Mouse (Mus musculus) adrenal gland, adult (tissue): ENCODE measurements around the gene Ces1d.
"Not testable (repeated sequence)": the region's sequence is repeated elsewhere in the genome, so short reads cannot be mapped to it uniquely, and the experiment has no call there.

Experiments
- DNase-seq, 2 experiments: peaks; one replicate each; pipeline ENCODE4 v3.0.0; 2022 to 2023; ENCODE audit warnings: low spot score in 1 of 2; ENCODE audit not compliant: inconsistent age in 2 of 2

The Ces1d gene

DNA sequence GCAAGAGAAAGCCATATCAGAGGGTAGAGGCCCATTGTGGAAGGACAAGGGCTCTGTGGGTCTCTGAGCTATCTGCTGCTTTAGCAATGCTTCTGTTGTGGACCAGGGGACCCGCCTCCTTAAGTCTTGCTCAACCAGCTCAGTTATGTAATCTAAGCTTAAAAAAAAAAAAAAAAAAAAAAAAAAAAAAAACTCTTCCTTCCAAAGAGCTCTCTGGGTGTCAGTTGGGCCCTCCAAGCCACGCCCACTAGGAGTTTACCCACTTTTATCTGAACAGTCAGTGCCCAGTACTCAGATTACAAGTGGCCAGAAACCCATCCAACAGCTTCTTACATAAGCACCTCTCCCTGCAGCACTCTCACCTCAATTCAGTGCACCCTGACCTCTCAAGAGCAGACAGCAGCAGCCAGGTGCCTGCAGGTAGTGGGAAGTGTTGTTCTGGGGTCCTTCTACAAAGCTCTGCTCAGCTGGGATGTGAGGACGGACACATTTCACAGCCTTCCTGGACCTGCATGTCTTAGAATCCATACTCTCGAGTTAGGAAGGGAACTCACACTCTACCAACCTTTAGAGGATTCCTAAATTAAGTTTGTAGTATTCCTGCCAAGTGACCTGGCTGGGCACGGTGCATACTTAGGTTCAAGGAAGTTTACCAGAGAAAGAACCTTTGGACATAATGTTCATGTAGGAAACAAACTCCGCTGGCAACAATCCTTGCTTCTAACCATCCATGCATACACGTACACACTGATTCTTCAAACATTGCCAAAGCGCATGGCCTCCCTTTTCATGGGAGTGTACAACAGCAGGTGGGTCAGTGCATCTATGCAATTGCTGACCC is at the start of gene Ces1d:
Ces1d (minus strand) TSS at position 154 of the 841 bp plus-strand sequence.
- DNase-seq = peak; percentile 26 to 72

DNA sequence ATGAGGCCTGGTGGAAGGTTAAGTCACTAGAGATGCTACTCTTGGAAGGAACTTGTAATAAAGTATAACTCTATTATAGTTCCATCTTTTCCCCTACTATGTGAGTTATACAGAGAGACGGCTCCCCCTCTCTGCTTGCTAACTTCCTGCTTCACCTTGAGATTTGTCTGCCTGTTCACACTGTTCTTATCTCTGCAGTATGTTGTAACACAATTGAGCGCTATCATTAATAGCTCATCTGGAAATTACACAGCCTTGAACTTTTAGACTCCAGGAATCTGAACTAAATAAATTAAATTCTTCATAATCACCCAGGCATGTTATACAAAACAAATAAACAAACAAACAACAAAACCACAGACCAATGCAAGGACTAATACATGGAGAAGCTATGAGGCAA is 48.4 kb upstream of the Ces1d start:
- DNase-seq = no peak

DNA sequence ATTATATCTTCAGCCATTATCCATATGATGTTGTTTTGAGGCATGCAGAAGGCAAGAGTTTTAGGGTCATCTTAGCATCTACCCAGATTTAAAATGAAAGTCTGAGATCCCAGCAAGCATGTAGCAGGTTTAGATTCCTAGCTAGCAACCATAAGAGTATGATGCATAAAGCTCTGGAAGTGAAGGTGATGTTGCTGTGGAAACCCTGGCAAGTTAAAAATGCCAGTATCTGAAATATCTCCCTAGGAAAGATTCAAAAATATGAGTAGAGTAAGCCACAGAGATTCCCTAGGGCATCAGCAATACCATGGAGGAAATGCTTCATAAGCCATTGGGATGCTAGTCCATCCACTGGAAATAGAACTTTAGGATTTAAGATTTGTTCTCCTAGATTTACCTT is 42.2 kb upstream of the Ces1d start:
- DNase-seq = no peak

DNA sequence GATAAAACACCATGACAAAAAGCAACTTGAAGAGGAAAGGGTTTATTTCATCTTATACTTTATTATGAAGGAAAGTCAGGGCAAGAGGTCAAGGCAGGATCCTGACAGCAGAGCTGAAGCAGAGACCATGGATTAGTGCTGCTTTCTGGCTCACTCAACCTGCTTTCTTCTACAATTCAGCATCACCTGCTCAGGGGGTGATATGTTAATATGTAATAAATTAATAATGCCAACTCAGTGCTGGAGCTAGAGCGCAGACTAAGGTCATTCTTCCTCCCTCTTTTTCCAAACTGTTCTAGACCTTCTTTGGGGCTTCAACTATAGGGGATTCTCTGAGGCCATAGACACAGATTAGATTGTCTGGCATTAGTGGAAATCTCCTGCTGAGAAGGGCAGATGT is 38.0 kb upstream of the Ces1d start:
- DNase-seq = peak in 1 of 2 experiments; percentile 32

DNA sequence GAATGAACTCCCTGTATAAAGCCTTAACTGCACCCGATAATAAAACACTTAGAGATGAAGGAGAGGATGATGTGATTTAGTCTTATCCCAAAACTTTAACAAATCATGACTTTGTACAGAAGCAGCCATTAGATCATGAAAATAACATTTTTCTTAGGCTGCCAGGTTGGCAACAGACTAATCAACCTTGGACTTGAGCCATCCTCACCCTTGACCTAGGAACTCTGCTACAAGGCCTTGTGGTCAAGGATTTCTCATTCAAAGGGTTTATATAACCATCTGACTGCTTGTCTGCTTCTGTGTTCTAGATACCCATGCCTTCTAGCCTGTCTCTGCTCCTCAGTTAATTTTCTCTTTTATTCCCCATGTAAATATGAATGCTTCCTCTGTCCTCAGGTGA is 37.1 kb upstream of the Ces1d start:
- DNase-seq = peak; percentile 68 to 92

DNA sequence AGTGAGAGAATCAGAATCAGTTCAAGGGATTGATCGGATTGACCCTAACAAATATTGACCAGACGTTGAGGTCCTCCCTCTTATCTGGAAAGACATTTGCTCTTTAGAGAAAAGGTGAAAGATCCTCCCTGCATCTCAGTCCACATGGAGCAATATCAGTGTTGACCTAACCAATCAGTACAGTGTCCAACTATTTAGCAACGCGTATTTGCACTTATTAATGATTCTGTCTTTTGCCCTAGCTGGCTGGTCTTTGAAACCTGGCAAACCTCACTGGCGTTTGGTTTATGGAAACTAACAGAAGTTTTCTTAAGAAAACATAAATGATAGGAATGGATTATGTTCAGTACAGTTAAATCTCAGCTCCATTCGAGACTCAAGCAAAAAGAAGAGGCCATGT is 36.4 kb upstream of the Ces1d start:
- peak in 1 of 2 experiments; percentile 51 for DNase-seq

DNA sequence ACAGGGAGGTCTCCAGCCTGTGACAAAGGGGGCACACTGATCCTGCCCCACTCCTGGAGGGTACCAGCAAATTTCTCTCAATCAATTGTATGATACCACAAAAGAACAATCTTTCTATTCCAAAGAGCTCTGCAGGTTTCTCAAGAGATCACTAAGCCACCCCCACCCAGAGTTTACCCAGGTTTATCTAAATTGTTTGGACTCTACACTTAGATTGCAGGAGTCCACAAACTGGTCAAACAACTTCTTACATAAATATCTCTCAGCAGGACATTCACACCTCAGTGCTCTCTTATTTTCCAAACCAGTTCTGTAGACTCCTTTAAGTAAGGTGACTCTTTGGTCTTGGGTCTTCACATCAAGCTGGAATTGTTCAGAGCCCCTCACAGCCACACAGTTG is 31.8 kb upstream of the Ces1d start, which contains the start of gene Ces1e:
Ces1e (minus strand) TSS at position 174 of the 400 bp plus-strand sequence.
- no peak for DNase-seq

DNA sequence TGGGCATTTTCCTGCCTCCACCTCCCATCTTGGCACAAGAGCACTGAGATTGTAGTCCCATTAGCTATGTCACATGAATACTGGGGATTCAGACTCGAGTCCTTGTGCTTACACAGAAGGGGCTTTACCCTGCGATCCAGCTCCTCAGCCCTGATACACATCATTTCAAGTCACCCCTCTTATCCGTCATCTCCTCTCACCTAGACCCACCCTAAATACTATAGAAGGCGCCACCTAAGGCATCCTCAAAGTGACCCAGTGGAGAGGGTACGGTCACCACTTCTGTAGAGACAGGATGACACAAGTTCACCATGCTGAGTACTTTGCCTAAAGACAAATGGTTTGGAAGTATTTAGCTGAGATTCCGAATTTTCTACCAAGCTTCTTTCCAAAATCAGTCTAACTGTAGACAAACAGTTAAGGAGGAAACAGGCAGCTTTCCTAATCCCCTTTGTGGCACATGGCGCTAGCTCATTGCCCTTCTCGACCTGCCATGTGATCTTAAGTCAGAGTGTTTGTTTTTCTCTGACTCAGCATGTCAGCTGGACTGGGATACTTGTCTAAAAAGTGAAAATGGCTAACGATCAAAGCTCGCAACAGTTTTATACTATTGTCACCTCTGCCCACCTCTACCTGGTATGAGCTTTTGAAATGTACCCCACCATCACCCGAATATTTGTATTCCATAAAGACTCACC is 31.2 kb upstream of the Ces1d start:
- DNase-seq = peak; percentile 9 to 67

DNA sequence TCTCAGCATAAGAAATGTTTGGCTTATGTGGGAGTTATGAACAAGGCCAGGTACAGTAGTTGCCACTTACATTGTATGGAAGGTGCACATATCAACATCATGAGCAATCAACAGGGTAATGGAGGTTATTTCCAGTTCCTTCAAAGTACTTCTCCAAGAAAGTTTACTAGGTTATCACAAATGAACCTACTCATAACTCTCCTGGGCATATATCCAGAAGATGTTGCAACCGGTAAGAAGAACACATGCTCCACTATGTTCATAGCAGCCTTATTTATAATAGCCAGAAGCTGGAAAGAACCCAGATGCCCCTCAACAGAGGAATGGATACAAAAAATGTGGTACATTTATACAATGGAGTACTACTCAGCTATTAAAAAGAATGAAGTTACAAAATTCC is 28.8 kb upstream of the Ces1d start:
- DNase-seq = not testable (repeated sequence)

DNA sequence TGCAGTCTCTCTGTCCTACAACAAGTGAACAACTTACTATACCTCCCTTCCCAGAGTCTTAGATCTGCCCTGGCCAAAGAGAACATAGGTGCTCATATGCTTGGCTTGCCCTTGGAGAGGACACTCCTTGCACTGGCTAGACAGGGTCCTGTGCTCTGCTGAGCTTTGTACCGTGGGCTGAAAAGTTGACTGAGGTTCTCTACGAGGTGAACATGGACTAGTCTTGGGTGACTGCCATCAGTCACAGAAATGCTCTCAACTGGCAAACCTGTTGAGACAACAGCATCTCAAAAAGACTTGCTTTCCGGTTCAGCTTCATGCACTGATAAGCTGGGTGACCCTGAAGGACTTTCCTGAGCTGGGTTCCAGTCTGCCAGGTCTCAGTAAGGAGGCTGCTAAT is 24.3 kb upstream of the Ces1d start:
- no peak for DNase-seq

DNA sequence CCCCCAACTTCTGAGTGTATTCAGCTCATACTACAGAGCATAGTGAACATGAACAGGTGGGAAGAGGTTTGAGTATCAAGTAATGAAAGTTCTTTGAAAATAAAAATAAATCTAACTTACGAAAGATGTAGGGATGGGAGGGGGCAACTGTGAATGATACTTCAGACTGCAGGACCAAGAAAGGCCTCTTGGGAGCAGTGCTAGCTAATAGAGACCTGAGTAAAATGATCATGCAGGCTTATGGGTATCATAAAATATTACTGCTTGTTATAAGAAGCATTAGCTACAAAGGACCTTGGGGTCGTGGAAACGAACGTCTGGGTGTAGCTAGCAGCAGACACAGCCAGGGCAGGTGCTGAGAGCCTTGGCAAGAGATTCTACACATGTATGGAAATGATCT is 20.2 kb upstream of the Ces1d start:
- peak in 1 of 2 experiments; percentile 62 for DNase-seq

DNA sequence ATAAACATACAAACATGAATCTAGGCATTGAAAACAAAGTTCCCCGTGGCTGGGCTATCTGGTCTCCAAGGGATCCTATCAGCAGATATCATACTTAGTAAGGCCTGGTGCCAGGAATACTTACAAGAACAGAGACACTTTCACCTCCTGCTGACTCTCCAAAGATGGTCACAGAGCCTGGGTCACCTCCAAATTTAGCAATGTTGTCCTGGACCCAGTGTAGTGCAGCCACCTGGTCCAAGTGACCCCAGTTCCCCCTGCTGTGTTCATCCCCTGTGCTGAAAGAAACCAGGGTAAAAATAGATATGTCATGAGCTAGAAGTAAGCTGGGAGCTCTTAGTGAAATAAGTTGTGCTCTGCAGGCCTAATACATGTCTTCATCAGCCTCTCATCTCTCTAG is 19.7 kb upstream of the Ces1d start:
- no peak for DNase-seq

DNA sequence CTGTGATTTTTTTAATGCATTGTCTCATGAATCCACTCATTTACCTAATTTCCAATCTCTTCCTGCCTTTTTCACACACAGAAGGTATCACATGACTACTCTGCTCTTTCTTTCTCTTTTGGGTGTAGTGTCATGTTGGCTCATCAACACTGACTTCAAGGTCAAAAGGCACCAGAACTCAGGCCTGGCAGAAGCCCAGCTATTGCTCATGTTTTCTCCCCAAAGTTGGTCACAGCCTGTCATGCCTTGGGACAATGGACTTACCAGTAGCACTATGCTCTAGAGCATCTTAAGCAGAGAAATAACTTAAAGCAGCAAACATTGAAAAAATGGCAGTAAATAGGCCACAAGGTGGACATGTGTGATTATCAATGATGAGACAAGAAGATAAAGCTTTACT is 13.5 kb upstream of the Ces1d start:
- peak; percentile 25 to 81 for DNase-seq

DNA sequence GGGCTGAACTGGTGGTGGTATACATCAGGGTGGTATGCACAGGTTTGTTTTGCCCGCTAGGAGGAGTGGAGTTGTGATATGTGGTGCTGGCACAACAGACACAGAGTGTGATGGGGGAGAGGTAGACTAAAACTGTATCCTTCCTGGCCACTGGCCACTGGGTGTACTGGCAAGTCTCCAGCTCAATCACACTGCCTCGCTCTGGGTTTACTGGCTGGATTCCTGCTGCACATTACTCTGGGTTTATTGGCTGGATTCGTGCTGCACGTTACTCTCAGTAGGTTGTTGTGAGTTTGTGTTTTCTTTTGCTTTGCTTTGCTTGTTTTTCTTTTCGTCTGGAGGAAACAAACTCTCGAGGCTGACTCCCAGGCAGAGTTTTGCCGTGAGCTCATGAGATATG is 1.5 kb upstream of the Ces1d start:
- DNase-seq = peak in 1 of 2 experiments; percentile 30

DNA sequence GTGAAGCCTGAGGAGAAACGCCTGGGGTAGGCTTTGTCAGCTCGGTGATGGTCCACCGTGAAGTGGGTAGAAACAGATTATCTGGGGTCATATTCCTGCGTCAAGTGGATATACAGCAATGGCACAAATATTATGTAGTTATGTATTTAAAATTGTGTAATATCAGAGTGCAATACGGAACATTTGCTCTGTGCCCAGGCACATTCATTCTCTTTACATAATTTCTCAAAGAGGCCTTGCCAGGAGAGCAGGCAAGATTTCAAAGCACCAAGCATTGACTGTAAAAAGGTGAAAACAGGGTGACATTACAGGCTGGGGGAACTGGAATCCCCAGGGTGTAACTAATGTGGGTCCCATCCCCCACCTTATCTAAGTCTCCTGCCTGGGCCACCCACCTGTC is 1.2 kb downstream of the Ces1d start:
- peak in 1 of 2 experiments; percentile 33 for DNase-seq

DNA sequence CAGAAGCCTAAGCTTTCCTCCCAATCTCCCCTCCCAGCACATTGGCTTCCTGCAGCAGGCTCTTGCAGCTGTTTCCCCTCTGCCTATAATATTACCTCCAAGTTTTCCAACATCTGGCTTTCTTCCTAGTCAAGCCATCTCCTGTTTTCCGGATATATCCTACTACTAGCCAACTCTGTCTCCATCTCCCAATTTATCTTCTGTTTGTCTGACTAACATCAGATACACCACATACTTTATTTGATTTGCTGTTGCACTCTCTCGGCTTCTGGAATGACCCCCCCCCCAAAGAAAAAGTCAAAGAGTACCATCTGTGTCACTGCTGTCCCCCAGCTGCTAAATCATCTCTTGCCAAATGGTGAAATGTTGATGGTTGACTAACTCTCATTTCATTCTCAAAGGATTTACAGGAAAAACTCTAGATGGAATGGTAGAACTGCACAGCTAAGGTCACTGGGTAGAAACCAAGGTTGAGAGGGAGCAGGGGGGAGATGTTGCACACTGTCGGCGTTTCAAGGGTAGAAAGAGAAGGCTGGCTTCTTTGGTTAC is 17.0 kb downstream of the Ces1d start:
- DNase-seq = no peak

DNA sequence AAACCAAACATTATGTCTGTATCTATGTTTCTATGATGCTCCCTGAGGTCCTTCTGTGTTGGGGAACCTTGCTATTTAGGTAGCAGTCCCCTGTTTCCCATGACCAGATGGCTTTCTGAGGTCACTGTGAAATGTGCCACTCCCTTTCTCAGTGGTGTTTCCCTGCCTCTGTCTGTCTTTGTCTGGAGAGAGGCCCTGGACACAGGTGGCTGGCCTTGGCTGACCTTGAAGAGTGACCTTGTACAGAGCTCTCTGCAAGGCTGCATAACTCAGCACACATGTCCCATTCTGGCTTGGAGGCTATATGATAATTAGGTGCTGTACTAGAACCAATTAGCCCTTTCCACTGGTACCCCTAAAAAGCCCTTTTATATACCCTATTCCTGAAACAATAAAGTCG is 21.0 kb downstream of the Ces1d start:
- no peak for DNase-seq

DNA sequence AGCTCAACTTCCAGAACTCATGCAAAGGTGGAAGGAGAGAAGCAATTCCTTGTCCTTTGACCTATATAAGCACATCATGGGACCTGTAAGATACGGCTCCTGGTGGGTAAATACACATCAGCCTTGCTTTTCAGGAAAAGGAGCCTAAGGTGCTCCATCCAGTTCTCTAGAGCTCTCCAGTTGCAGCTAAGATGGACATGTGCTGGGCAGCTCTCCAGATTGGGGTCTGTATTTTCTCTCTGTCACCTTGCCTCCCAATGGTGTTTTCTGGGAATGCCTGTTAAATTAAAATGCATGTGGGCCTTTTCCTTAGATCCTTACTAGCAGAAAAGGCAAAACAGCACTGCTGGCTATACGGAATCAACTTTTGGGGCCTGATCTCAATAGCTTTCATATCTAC is 23.1 kb downstream of the Ces1d start:
- DNase-seq = no peak

DNA sequence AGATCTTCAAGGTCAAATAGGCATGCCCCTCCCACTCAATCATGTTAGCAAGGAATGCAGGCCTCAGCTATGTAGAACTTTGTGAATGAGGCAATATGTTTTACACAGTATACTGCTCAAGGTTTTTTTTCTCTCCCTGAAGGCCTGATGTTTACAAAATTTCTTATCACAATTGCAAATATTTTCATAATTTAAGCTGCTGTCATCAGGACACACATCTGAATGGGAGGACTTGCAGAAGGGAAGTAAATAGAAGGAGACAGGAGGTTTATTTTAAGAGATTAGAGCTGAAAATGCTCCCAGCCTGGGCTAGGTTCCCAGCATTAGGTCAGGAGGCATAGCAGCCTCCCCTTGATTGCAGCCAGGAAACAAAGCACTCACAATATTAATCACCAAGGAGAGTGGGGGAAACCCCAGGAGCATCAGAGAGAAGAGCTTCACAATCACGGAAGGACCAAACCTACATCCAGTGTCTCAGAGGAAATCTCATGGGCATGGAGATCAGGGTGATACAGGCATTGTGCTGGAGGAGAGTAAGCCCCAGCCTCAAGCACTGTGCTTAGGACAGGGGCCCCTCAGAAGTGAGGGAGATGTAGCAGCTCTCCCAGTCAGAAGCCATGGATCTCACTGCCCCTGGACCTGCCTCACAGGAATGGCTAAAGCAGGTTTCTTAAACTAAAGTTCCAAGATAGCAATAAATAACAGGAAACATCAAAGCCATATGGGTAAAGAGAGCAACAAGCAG is 25.6 kb downstream of the Ces1d start:
- DNase-seq = peak in 1 of 2 experiments; percentile 49

DNA sequence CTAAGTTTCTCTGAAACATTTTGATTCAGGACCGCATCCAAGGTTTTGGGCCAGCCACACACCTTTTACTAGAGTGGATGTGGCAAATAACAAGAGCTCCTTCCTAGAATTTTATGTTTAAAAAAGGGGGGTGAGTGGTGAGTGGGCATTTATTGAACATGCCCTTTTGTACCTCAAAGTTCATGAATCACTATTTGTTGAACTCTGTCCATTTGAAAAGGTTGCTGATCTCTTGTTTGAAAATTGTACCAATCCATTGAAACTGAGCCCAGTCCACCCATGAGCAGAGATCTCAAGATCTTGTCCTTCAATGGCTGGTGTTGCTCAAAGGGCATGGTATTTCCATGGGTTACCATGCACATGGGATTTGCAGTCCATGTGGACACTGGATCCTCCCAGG is 34.3 kb downstream of the Ces1d start:
- DNase-seq = no peak

DNA sequence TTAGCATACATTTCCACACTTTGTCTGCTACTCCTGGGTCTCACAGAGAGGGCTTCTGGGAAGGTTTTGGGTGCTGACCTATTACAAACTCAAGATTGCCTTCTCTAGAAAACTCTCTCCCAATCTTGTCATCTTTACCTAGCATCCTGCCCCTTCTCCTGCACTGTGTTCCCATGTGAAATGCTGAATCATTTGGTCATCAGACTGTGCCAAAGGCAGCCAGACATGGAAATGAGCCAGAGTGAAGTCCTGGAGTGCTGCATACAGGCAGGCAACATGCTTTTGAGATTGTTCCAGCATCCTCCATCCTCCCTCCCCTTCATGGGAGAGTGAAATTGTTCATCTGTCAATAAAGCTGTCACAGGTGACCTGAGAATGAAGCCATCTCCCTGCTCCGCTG is 46.2 kb downstream of the Ces1d start:
- DNase-seq = no peak
